Mouse (Mus musculus) erythroblast, embryonic 14.5 days (primary cell): Measurements from ENCODE around the gene Sidt1.

Experiments used
- GATA1 ChIP-seq: IDR thresholded peaks from 2 replicates; pipeline ENCODE4 v1.6.1; 2012; ENCODE audit warnings: low read length, inconsistent platforms, mixed read lengths
- TAL1 ChIP-seq: IDR thresholded peaks from 3 replicates; pipeline ENCODE4 v1.6.1; 2012; ENCODE audit warnings: low read length, inconsistent platforms, mixed read lengths

DNA sequence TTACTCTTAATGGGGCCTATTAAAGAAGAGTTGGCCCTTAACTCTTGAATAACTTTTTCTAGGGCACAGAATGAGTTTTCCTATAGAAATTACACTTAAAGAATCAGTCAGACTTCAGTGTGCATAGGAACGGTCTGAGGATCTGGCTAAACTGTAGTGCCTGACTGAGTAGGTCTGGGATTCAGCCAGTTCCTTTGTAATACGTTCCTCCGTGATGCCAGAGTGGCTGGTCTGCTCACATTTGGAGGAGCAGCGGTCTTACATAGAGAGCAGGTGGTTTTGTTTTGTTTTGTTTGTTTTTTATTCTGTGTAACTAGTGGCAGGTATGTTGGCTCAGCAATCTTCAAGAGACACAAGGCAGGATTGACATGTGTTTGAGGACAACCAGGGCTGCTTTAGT lies 47.0 kb upstream of the Sidt1 start:
- TF ChIP-seq TAL1: no peak
- TF ChIP-seq GATA1: no peak
